Mouse (Mus musculus) bone marrow, adult 2 months (tissue): ENCODE data around the gene Dvl2.
"Not testable (repeated sequence)": the region's sequence is repeated elsewhere in the genome, so short reads cannot be mapped to it uniquely, and the experiment has no call there.

Experiments
- CTCF ChIP-seq: fragments of 200-500 bp; IDR thresholded peaks from 2 replicates; pipeline ENCODE4 v1.5.1; 2011; ENCODE audit warnings: low read length, control low read depth; ENCODE audit not compliant: control insufficient read depth, insufficient read depth
- POLR2A ChIP-seq: fragments of 200-500 bp; IDR thresholded peaks from 2 replicates; pipeline ENCODE4 v1.6.1; 2011; ENCODE audit warnings: low read depth, mild to moderate bottlenecking, control low read depth, low read length, borderline replicate concordance; ENCODE audit not compliant: control insufficient read depth

- not testable (repeated sequence) for TF ChIP-seq CTCF, POLR2A
These were observed 15.8 kb downstream of the Dvl2 start for GRCm38 (mm10) chr11:70016177-70016576.
